Mouse (Mus musculus) E14TG2a.4 (cell line): Measurements from ENCODE around the gene Coq2.

Experiments used
- H3K27me3 ChIP-seq: 2 replicates; pipeline ENCODE4 v1.6.1; 2014; ENCODE audit warnings: low read length, control low read depth; ENCODE audit not compliant: insufficient read depth
- H3K36me3 ChIP-seq: 2 replicates; pipeline ENCODE4 v1.6.1; 2014; ENCODE audit warnings: low read length, control low read depth; ENCODE audit not compliant: insufficient read depth
- H3K4me1 ChIP-seq: replicated peaks from 2 replicates; pipeline ENCODE4 v1.6.1; 2014; ENCODE audit warnings: low read depth, low read length, control low read depth
- H3K4me3 ChIP-seq: replicated peaks from 2 replicates; pipeline ENCODE4 v1.5.1; 2014; ENCODE audit warnings: mild to moderate bottlenecking, low read length
- H3K9me3 ChIP-seq: 2 replicates; pipeline ENCODE4 v1.6.1; 2014; ENCODE audit warnings: low read length, control low read depth
- CTCF ChIP-seq: conservative IDR thresholded peaks from 2 replicates; pipeline ENCODE4 v1.5.1; 2014; ENCODE audit warnings: low read length
- NANOG ChIP-seq: IDR thresholded peaks from 2 replicates; pipeline ENCODE4 v1.6.1; 2014; ENCODE audit warnings: borderline replicate concordance, low read length, mixed read lengths
- POU5F1 ChIP-seq: IDR thresholded peaks from 2 replicates; pipeline ENCODE4 v1.6.1; 2014; ENCODE audit warnings: low read length, borderline replicate concordance

Coq2 gene

GRCm38 (mm10) chr5:100650969-100651368 lies 24.0 kb downstream of the Coq2 start:
- H3K4me1 ChIP-seq = peaks cover 13% of the 10 kb centered on the region
- H3K27me3 ChIP-seq = peaks cover 14% of the 10 kb centered on the region; the same call in 1 of the 2 replicates
- H3K9me3 ChIP-seq = no peaks in the 10 kb centered on the region
- no peak overlapping the region for H3K4me3 ChIP-seq
- TF ChIP-seq CTCF = no peak
- TF ChIP-seq POU5F1 = no peak
- no peak for TF ChIP-seq NANOG
- peaks cover 22% of the 10 kb centered on the region for H3K36me3 ChIP-seq

GRCm38 (mm10) chr5:100648546-100648945 lies 26.4 kb downstream of the Coq2 start:
- Histone ChIP-seq H3K4me1 (peaks cover 13% of the 10 kb centered on the region), H3K4me3 (no peak overlapping the region), H3K9me3 (no peaks in the 10 kb centered on the region), H3K27me3 (peaks cover 14% of the 10 kb centered on the region; the same call in 1 of the 2 replicates), H3K36me3 (no peaks in the 10 kb centered on the region)
- no peak for TF ChIP-seq CTCF
- TF ChIP-seq POU5F1 = no peak
- TF ChIP-seq NANOG = no peak

- Histone ChIP-seq H3K36me3 (no peaks in the 10 kb centered on the region), H3K4me3 (no peak overlapping the region), H3K27me3 (peaks cover 14% of the 10 kb centered on the region; the same call in 1 of the 2 replicates), H3K4me1 (peaks cover 13% of the 10 kb centered on the region), H3K9me3 (no peaks in the 10 kb centered on the region)
- TF ChIP-seq NANOG (no peak), CTCF (no peak), POU5F1 (no peak)
Observed at GRCm38 (mm10) chr5:100648046-100648445, 26.9 kb downstream of the Coq2 start.

- no peak for TF ChIP-seq CTCF
- no peak for TF ChIP-seq POU5F1
- TF ChIP-seq NANOG = no peak
- Histone ChIP-seq H3K36me3 (no peaks in the 10 kb centered on the region), H3K4me3 (no peak overlapping the region), H3K4me1 (peaks cover 10% of the 10 kb centered on the region), H3K9me3 (no peaks in the 10 kb centered on the region), H3K27me3 (peaks cover 16% of the 10 kb centered on the region; the same call in 1 of the 2 replicates)
Observed at GRCm38 (mm10) chr5:100646558-100646957, 28.4 kb downstream of the Coq2 start.

GRCm38 (mm10) chr5:100643991-100644535 lies 30.9 kb downstream of the Coq2 start:
- TF ChIP-seq NANOG (no peak), POU5F1 (no peak), CTCF (no peak)
- no peaks in the 10 kb centered on the region for H3K9me3 ChIP-seq
- no peak overlapping the region for H3K4me3 ChIP-seq
- no peaks in the 10 kb centered on the region for H3K36me3 ChIP-seq
- H3K27me3 ChIP-seq = 0 out of 2 replicates have a peak, but pooled peaks cover 2% of the 10 kb centered on the region
- peaks cover 10% of the 10 kb centered on the region for H3K4me1 ChIP-seq

- Histone ChIP-seq H3K9me3 (no peaks in the 10 kb centered on the region), H3K36me3 (no peaks in the 10 kb centered on the region), H3K27me3 (0 out of 2 replicates have a peak, but pooled peaks cover 2% of the 10 kb centered on the region), H3K4me1 (peaks cover 6% of the 10 kb centered on the region), H3K4me3 (no peak overlapping the region)
- TF ChIP-seq CTCF (no peak), POU5F1 (no peak), NANOG (no peak)
Observed at GRCm38 (mm10) chr5:100643253-100643990, 31.5 kb downstream of the Coq2 start.

- no peaks in the 10 kb centered on the region for H3K9me3 ChIP-seq
- no peaks in the 10 kb centered on the region for H3K36me3 ChIP-seq
- H3K27me3 ChIP-seq = 0 out of 2 replicates have a peak, but pooled peaks cover 2% of the 10 kb centered on the region
- TF ChIP-seq NANOG (no peak), POU5F1 (no peak), CTCF (no peak)
- no peaks in the 10 kb centered on the region for H3K4me1 ChIP-seq
- H3K4me3 ChIP-seq = no peak overlapping the region
Observed at GRCm38 (mm10) chr5:100642316-100642715, 32.6 kb downstream of the Coq2 start.

GRCm38 (mm10) chr5:100638483-100638882 lies 36.5 kb downstream of the Coq2 start:
- no peaks in the 10 kb centered on the region for H3K9me3 ChIP-seq
- 0 out of 2 replicates have a peak, but pooled peaks cover 2% of the 10 kb centered on the region for H3K27me3 ChIP-seq
- no peaks in the 10 kb centered on the region for H3K36me3 ChIP-seq
- TF ChIP-seq POU5F1 = no peak
- no peak for TF ChIP-seq CTCF
- TF ChIP-seq NANOG = no peak
- no peaks in the 10 kb centered on the region for H3K4me1 ChIP-seq
- H3K4me3 ChIP-seq = no peak overlapping the region
